Mouse (Mus musculus) spleen, adult 2 months (tissue): ENCODE measurements around the gene Hsf4.

Experiments used
- CTCF ChIP-seq: fragments of 200-500 bp; IDR thresholded peaks from 2 replicates; pipeline ENCODE4 v1.5.1; 2011; ENCODE audit warnings: mild to moderate bottlenecking, inconsistent platforms; ENCODE audit not compliant: insufficient read depth, insufficient read length, insufficient replicate concordance; ENCODE audit errors: extremely low read depth
- POLR2A ChIP-seq: fragments of 200-500 bp; IDR thresholded peaks from 2 replicates; pipeline ENCODE4 v1.6.1; 2011; ENCODE audit warnings: low read depth, low read length, inconsistent platforms

DNA sequence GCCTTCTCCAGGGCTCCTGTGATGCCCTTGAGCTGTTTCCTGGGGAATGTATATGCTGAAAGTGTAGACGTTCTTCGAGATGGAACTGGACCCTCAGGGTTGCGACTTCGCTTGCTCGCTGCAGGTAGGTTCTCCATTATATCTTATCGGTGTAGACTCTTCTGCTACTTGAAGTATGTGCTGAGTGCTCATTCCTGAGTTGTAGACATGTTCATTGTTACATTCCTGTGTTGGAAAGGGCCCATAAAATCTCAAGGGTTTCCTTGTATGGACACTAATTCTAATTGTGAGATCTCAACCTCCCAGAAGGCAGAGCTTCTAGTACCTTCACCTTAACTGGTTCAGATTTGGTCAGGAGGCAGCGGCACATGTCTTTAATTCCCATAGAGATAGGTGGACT lies 28.6 kb upstream of the Hsf4 start:
- TF ChIP-seq CTCF = no peak
- no peak for TF ChIP-seq POLR2A
